Mouse (Mus musculus): ENCODE data around the gene Phb2.

Gene Phb2

DNA sequence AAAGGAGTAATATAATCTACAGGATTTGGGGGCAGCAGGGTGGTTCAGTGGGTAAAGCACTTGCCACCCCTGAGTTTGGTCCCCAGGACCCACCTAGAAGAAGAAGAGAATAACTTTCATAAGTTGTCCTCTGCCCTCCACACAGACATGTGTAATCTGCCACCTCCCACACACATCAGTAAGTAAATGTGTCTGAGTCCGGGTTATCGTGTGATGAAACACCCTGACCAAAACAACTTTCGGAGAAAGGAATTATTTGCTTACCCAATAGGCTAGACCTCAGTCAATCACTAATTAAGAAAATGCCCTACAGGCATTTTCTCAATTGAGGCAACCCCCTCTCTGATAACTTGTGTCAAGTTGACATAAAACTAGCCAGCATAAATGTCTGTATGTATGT lies 21.6 kb upstream of the Phb2 start:
- CTCF ChIA-PET, result no interaction called here

GRCm38 (mm10) chr6:124693243-124693981 lies 18.7 kb upstream of the Phb2 start:
- CTCF ChIA-PET, result interaction anchor here (0.5 to 0.6 kb wide), 3 partner anchors 16 to 69 kb away, joined by 4 to 8 read pairs (median 6); no protein-coding TSS in a partner anchor

DNA sequence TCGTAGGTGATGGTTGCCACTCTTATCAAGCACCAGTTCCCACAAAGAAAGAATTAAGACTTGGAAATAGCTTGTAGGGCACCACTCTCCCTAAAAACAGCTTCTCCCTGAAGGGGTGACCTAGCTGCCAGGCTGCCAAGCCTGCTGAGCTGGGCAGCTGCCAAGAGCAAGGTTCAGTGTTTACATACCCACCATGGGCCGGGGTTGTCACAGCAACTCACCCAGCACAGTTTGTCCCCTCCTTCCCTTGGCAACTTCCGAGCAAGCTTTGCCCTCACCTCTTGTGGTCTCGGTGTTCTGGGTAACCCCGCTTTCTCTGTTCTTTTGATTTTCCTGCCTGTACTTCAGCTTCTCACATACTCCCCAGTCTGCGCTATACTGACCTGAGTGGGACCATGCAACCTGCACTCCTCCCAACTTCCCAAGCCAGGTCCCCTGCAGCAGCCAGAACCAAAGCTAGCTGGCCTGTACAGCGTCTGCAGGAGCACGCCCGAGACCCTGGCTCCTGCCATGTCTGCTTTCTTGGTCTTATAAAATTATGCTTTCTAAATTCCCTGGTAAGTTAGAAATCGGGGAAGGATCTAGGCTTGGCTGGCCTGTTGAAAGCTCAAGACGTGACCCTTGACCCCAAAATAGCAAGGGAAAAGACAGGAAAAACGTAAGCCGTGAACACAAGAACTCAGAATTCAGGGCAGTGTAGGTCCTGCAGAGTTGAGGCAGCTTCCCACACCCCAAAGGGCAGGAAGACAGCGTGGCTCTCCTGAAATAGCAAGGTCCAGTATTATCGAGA lies 17.8 kb upstream of the Phb2 start:
- CTCF ChIA-PET, result interaction anchor here (0.6 kb wide), 1 partner anchor 17 kb away, joined by 4 read pairs; no protein-coding TSS in a partner anchor

- CTCF ChIA-PET, result no interaction called here
Measured at GRCm38 (mm10) chr6:124696441-124697150, 15.5 kb upstream of the Phb2 start.

DNA sequence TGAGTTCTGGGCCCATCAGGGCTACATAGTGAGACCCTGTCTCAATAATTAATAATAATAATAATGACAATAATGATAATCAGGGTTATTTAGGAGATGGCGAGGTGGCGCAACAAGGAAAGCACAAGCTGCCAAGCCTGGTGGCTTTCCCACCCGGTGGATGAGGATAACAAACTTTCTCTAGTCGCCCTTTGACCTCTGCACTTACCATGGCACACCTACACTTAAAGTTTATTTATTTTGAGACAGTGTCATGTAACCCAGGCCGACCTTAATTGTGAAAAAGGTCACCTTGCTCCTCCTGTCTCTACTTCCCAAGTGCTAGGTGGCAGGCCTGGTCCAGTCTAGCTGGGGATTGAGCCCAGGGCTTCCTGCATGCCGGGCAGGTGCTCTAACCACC lies 13.4 kb upstream of the Phb2 start:
- CTCF ChIA-PET, result no interaction called here

DNA sequence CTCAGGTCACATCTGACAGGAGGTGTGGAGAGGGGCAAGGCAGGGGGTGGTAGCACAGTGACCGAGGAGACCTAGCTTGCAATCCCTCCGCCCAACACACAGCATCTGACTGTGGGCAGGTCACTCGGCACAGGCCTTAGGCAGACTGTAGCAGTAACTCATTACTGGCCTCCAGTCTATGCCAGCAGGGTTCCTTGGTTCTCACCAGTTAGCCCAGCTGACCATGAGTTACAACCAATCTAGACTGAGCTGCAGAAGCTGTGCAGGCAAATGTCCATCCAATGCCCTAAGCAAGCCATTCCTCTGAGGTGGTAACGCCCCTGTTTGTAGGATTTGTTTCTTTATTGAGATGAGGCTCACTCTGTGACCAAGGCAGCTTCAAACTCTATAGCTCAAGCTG lies 12.8 kb upstream of the Phb2 start:
- CTCF ChIA-PET, result no interaction called here

GRCm38 (mm10) chr6:124699962-124700610 lies 12.1 kb upstream of the Phb2 start:
- CTCF ChIA-PET, result no interaction called here

DNA sequence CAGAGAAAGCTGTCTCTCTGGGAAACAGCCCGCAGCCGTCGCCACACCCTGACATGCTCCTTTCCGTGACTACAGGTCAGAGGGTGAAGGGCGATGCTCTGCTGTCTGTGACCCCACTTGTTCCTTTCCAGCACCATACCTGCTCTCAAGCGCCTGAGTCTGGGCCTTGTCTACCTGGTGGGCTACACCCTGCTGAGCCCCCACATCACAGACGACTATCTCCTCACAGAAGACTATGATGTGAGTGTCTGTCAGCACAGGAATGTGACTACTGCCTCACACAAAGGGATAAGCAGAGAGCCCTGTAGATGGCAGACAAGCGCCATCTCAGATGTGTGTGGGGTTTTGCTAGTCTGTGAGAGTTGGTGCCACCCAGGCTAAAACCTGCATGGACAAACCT lies 10.8 kb upstream of the Phb2 start:
- CTCF ChIA-PET, result interaction anchor here (0.6 kb wide), 2 partner anchors 63 to 313 kb away, joined by 3 read pairs; no protein-coding TSS in a partner anchor

DNA sequence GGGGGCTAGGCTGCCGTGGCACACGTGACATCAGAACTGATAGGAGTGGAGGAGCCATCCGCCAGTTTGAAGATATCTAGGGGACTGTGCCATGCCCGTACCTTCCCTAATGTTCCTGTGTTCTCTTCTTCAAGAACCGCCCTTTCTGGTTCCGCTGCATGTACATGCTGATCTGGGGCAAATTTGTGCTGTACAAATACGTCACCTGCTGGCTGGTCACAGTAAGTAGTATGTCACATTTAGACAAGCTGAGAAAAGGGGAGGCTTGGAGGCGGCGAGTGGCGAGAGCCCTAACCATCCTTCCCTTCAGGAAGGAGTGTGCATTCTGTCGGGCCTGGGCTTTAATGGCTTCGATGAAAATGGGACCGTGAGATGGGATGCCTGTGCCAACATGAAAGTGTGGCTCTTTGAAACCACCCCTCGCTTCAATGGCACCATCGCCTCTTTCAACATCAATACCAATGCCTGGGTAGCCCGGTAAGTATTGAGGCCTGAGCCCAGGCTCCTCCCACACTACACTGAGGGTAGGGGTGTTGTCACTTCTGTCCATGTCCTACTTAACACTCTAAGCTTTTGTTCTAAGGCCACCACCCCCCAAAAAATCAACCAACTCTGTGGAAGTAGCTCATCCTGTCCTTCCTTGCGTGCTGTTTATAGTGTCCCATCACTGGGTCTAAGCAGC lies 9.9 kb upstream of the Phb2 start:
- CTCF ChIA-PET, result interaction anchor here (0.5 to 2.1 kb wide), 7 partner anchors 18 to 312 kb away, joined by 3 to 8 read pairs (median 4); no protein-coding TSS in a partner anchor

DNA sequence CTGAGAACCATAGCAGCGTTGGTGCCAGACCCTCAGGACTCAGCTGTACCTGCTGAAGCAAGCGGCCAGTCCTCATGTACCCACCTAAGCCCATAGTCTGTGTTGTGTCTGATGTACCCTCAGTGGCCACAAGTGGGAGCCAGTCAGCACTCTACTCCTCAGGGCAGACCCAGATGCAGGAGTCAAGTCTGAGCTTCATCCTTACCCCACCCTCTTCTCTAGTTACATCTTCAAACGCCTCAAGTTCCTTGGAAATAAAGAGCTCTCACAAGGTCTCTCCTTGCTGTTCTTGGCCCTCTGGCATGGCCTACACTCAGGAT lies 9.4 kb upstream of the Phb2 start:
- CTCF ChIA-PET, result interaction anchor here (0.5 to 2.1 kb wide), 5 partner anchors 18 to 81 kb away, joined by 3 to 8 read pairs (median 4); no protein-coding TSS in a partner anchor

DNA sequence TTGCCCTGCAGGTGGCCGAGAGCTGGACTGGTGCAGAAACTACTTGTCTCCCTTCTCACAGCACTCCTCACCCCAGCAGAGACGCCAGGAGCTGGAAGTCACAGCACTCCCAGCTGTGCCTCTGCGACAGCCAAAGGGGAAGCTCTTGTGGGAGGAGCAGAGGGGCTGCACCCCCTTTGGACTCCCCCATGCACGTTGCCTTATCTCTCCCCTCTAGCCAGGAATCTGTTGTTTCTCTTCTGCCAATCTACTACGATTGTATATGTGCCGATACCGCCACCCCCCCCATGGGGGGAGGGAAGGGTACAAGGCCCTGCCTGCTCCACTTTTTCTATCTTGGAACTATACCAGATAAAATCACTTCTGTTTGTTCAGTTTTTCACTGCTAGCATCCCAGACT lies 8.3 kb upstream of the Phb2 start:
- CTCF ChIA-PET, result interaction anchor here (2.1 kb wide), 1 partner anchor 55 kb away, joined by 7 read pairs; no protein-coding TSS in a partner anchor

DNA sequence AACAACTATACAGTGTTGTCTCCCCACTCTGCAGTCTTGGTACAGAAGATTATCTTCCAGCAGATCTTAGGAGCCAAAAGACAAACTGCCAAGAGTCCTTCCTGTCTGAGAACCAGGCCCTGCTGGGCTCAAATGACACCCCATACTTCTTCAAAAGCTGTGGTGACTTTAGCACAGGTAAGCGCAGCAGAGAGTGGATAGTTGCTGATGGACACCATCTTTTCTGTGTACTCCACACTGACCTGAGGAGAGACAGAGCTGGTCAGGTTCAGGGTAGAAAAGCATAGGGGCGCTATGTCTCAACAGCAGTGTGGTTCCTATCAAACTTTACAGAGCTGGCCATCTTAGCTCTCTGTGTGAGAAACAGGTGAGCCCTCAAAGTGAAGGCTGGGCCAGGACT lies 7.7 kb upstream of the Phb2 start:
- CTCF ChIA-PET, result interaction anchor here (0.5 kb wide), 1 partner anchor 9 kb away, joined by 3 read pairs; no protein-coding TSS in a partner anchor

DNA sequence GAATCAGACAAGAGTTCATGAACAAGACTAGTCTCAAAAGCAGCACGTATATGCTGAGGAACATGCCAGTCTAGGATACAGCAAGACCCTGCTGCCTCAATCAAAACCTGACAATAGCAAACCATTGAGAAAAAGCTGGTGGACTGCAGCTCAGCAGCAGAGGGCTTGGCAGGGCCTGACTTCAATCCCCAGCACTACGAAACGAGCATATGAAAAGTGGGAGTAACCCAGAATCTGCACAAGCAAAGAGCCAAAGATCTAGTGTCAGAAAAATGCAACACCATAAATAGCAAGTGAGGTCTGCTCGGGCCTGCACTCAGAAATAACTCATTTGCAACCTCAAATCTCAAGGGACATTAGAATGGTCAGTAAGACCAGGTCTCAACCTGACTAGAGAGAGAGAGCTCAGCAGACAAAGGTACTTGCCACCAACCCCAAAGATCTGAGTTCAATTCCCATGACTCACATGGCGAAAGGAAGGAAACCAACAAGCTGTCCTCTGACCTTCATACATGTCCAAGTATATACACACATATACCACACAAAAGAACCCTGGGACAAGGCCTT lies 6.0 kb upstream of the Phb2 start:
- CTCF ChIA-PET, result no interaction called here

DNA sequence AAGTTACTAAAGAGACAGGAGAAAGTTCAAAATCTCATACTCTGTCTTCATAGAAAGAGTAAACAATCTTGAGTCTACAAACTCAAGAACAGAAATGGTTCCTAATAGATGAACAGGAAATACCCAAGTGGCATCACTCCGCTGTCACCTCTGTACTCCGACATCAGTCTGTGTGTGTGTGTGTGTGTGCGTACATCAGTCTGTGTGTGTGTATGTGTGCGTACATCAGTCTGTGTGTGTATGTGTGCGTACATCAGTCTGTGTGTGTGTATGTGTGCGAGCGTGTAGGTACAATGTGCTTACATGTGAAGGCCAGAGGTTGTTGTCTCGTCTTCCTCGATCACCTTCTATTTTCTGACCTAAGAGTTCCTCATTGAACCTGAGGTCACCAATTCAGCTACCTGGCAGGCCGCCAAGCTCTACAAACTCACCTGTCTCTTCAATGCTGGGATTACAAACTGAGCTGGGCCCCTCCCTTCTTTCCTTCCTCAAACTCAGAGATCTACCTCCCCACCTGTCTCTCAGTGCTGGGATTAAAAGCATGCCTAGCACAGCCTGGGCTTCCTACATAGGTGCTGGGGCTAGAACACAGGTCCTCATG lies 3.7 kb upstream of the Phb2 start:
- CTCF ChIA-PET, result interaction anchor here (0.6 kb wide), 1 partner anchor 34 kb away, joined by 3 read pairs; no protein-coding TSS in a partner anchor

DNA sequence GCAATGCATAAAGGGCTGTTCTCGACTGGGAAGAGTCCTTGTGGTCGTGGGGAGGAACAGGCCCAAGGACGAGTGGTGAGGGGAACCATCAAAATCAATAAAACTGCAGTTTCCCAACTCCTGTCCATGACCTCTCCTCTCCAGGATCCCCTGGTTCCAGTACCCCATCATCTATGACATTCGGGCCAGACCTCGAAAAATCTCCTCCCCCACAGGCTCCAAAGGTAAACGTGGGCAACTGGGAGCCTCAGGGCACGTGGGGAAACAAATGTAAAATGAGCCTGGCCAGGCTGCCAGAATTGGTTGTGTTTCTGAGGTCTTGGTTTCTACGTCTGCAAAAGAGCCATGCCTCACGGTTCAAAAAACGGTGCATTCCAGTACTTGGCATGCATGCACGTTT lies 782 bp downstream of the Phb2 start:
- CTCF ChIA-PET, result no interaction called here

DNA sequence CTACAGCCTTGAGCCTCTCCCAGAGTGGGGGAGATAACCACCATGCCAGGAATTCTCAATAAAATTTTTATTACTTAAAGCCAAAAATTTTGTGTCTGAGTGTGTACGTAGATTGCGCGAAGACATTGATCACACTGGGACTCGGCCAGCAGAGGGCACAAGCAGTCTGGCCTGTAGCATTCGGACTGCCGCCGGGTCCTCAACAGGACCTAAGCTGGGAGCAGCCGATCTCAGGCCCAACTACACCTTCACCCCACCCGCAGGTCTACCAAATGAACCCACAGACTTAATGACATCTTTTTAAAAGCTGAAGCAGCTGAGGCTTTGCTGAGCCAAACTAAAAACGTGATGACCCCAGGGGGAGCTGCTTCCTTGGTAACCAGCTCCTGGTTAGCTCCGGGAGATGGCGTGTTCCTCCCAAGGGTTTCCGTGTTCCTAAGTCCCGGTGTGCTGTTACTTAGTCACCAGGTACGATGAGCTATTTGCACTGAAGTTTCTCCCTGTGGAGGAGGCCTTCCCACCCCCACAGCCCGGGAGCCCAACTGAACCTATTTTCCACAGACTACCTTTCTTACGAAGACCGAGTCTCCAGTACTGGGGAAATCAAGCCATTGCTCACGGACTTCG lies 4.8 kb downstream of the Phb2 start:
- CTCF ChIA-PET, result interaction anchor here (1.0 to 3.3 kb wide), 4 partner anchors 13 to 38 kb away, joined by 3 to 22 read pairs (median 6); partner anchors contain the start of gene Grcc10

DNA sequence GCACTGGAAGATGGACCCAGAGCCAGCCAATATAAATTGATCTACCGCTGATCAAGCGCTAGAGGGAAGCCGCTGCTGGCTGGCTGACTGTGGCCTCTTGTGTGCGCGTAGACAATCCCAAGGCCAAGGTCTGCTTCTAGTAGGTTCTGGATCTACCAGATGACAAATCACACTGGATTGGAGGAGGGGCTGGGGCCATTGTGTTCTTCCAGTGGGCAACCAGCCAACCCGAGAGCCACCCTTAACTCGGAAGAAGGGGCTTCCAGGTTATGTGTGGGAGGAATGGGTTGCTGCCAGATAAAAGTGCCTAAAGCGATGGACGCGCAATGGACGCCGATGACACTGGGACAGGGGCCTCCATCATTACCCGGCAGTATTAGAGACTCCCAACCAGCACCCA lies 5.8 kb downstream of the Phb2 start:
- CTCF ChIA-PET, result interaction anchor here (0.7 to 3.3 kb wide), 4 partner anchors 12 to 38 kb away, joined by 3 to 22 read pairs (median 4); partner anchors contain the start of genes Atn1, Gm45234 and Grcc10

GRCm38 (mm10) chr6:124718703-124719102 lies 6.6 kb downstream of the Phb2 start:
- CTCF ChIA-PET, result interaction anchor here (1.4 kb wide), 1 partner anchor 11 kb away, joined by 9 read pairs; no protein-coding TSS in a partner anchor

DNA sequence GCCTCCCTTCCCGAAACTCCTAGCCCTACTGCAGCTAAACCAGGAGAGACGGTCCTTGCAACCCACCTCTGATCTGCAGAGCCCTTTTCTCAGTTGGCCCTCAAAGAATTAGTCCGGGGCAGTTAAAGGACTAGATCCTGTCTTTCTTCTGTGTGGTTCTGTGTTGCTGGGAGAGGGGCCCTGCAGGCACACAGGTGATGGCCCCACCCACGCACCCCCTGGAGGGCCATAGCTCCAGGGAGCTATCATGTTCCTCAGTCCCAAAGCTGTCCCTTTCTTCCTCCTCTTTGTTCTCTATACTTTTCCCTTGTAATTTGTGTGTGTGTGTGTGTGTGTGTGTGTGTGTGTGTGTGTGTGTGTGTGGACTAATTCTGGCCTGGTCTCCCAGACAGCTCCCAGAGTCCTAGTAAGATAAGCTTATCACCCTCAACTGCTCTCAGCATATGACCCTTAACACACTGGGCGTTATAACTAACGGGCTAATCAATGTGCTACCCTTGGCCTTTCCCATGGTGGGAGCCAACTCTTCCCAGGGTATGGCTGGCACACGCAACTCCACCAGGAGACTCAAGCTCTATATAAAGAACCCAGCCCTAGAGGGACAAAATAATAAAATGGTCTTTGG lies 7.3 kb downstream of the Phb2 start:
- CTCF ChIA-PET, result interaction anchor here (0.9 to 1.4 kb wide), 3 partner anchors 10 to 51 kb away, joined by 3 to 9 read pairs (median 5); no protein-coding TSS in a partner anchor

Data from spleen, embryonic (tissue).